Mouse (Mus musculus) naive thymus-derived CD4-positive, alpha-beta T cell, adult 2 months (primary cell): ENCODE measurements around the gene Tnfsf12.
A peak's percentile ranks its signal among the peaks of the same experiment; 100 is the strongest.

Experiments used
- DNase-seq: peaks from one replicate; pipeline ENCODE4 v3.0.0-alpha.2; 2011; ENCODE audit warnings: low read depth

The Tnfsf12 gene

GRCm38 (mm10) chr11:69681314-69682208 is 14.1 kb downstream of the Tnfsf12 start, which contains the start of gene Senp3:
Gene Senp3 (minus strand): TSS chr11:69682084.
- DNase-seq: peak; percentile 98

- DNase-seq: no peak
Observed at GRCm38 (mm10) chr11:69680136-69680855, 15.4 kb downstream of the Tnfsf12 start.

GRCm38 (mm10) chr11:69679144-69679543 is 16.5 kb downstream of the Tnfsf12 start:
- no peak for DNase-seq

- DNase-seq: peak; percentile 100
Observed at GRCm38 (mm10) chr11:69672211-69672706, 23.4 kb downstream of the Tnfsf12 start, which contains the start of gene Eif4a1. Gene Eif4a1 (minus strand): TSS chr11:69672423.

GRCm38 (mm10) chr11:69671726-69672124 is 23.9 kb downstream of the Tnfsf12 start:
- no peak for DNase-seq

- DNase-seq: peak; percentile 98
Observed at GRCm38 (mm10) chr11:69670786-69671725, 24.6 kb downstream of the Tnfsf12 start.

GRCm38 (mm10) chr11:69666665-69667005 is 29.0 kb downstream of the Tnfsf12 start:
- DNase-seq: peak; percentile 47

- peak; percentile 70 for DNase-seq
Observed at GRCm38 (mm10) chr11:69665961-69666664, 29.5 kb downstream of the Tnfsf12 start, which contains the start of gene Cd68. Gene Cd68 (minus strand): TSS chr11:69666153.

GRCm38 (mm10) chr11:69665457-69665960 is 30.1 kb downstream of the Tnfsf12 start:
- DNase-seq: peak; percentile 28

GRCm38 (mm10) chr11:69664841-69665240 is 30.8 kb downstream of the Tnfsf12 start:
- no peak for DNase-seq

GRCm38 (mm10) chr11:69663795-69664194 is 31.9 kb downstream of the Tnfsf12 start:
- no peak for DNase-seq

- DNase-seq: peak; percentile 26
Observed at GRCm38 (mm10) chr11:69662967-69663671, 32.5 kb downstream of the Tnfsf12 start.

- peak; percentile 97 for DNase-seq
Observed at GRCm38 (mm10) chr11:69662213-69662966, 33.3 kb downstream of the Tnfsf12 start, which contains the start of gene Mpdu1. Gene Mpdu1 (minus strand): TSS chr11:69662642.

- peak; percentile 28 for DNase-seq
Observed at GRCm38 (mm10) chr11:69661221-69661881, 34.3 kb downstream of the Tnfsf12 start.

GRCm38 (mm10) chr11:69657462-69657881 is 38.2 kb downstream of the Tnfsf12 start:
- no peak for DNase-seq

GRCm38 (mm10) chr11:69656617-69657461 is 38.8 kb downstream of the Tnfsf12 start:
- peak; percentile 82 for DNase-seq

GRCm38 (mm10) chr11:69656065-69656455 is 39.6 kb downstream of the Tnfsf12 start:
- no peak for DNase-seq
